Mouse (Mus musculus) midbrain, embryonic 12.5 days (tissue): Measurements from ENCODE around the gene Tapbp. TPM values are rescaled to one million over a fixed set of nuclear protein-coding genes. Genes with fewer than 3 reads are reported as not detected.

Experiments used
- ATAC-seq: fragments of 200-750 bp; cut with Nextera tagmentation; 2 replicates; pipeline ENCODE4 v1.8.0; 2017; ENCODE audit warnings: low read depth, moderate TSS enrichment, moderate library complexity; ENCODE audit not compliant: low FRiP score
- H3K27ac ChIP-seq: fragments of 300-500 bp; sonication (generic); replicated peaks from 2 replicates; pipeline ENCODE4 v1.5.1; 2016; ENCODE audit warnings: mild to moderate bottlenecking
- H3K27me3 ChIP-seq: fragments of 300-500 bp; sonication (generic); 2 replicates; pipeline ENCODE4 v1.6.1; 2016; ENCODE audit warnings: mild to moderate bottlenecking
- H3K36me3 ChIP-seq: fragments of 300-500 bp; sonication (generic); 2 replicates; pipeline ENCODE4 v1.6.1; 2016
- H3K4me1 ChIP-seq: fragments of 300-500 bp; sonication (generic); 2 replicates; pipeline ENCODE4 v1.6.1; 2016
- H3K4me2 ChIP-seq: fragments of 300-500 bp; sonication (generic); replicated peaks from 2 replicates; pipeline ENCODE4 v1.6.1; 2016; ENCODE audit warnings: mild to moderate bottlenecking, moderate library complexity
- H3K4me3 ChIP-seq: fragments of 300-500 bp; sonication (generic); 2 replicates; pipeline ENCODE4 v1.5.1; 2016; ENCODE audit warnings: mild to moderate bottlenecking
- H3K9ac ChIP-seq: fragments of 300-500 bp; sonication (generic); replicated peaks from 2 replicates; pipeline ENCODE4 v1.6.1; 2016; ENCODE audit warnings: mild to moderate bottlenecking, moderate library complexity
- H3K9me3 ChIP-seq: fragments of 300-500 bp; sonication (generic); 2 replicates; pipeline ENCODE4 v1.6.1; 2016; ENCODE audit warnings: mild to moderate bottlenecking
- WGBS: fragments of 180-500 bp; shearing (Covaris S2); methylation state at CpG from one replicate; pipeline ENCODE4 v1.1.7; 2016; 5-methylcytosine and 5-hydroxymethylcytosine counted together
- polyA plus RNA-seq: library from polyadenylated mRNA; unstranded; fragments of >200 nt; fragmentation: Nextera tagmentation; extraction: Ambion mirVana; gene quantifications from 2 replicates; pipeline ENCODE4 v1.2.1, GENCODE M21; 2016

The Tapbp gene
- polyA plus RNA-seq, 1 experiment from 2014 or later, result 21.9 TPM

DNA sequence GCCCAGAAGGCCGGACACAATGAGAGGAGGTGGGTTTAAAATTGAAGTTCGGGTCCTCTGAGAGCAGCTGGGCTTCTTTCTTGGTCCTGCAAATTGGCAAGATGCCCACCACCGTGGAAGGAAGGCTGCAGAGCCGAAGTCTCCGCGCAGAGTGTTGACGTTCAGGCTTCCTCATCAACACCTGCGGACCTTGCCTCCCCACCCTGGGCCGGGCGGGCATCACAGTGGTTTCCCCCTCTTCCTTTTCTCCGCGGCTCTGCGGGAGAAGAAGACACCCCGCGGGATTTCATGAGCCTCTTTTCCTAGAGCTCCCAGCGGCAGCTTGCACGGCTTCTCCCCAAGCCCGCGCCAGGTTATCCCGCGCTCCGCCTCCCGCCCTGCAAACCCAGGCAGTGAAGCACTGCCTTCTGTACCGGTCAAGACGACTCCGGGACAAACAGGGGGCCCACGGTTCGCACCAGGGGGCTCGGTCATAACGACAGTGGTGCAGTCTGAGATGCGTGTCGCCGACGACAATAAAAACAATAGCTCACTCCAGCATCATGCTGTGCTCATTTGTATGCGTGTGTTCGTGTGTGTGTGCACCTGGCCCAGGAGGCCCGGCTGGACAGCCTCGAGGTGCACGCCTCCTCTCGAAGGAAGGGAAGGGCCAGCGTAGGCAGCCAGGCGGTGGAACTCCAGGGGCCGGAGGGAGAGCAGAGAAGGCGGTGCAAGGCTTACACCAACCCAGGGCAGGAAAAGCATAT lies 7.2 kb upstream of the Tapbp start:
- H3K27me3 ChIP-seq, result no peaks in the 10 kb centered on the region
- H3K4me2 ChIP-seq, result peak overlapping the region; percentile 97
- H3K27ac ChIP-seq, result peak overlapping the region; percentile 86
- peak overlapping the region; percentile 72 for H3K9ac ChIP-seq
- peaks cover 24% of the 10 kb centered on the region for H3K36me3 ChIP-seq
- under 1% methylated on average over 44 of the region's 44 CpGs for WGBS
- peaks cover 27% of the 10 kb centered on the region for H3K4me1 ChIP-seq
- H3K4me3 ChIP-seq, result peak overlapping the region; percentile 81
- ATAC-seq, result no peak; the same call in 1 of the 2 replicates
- H3K9me3 ChIP-seq, result no peaks in the 10 kb centered on the region

- peak; percentile 96 for ATAC-seq
- Histone ChIP-seq H3K27me3 (no peaks in the 10 kb centered on the region), H3K9me3 (no peaks in the 10 kb centered on the region), H3K36me3 (peaks cover 31% of the 10 kb centered on the region), H3K27ac (peak within 1 kb of the TSS; percentile 86), H3K4me2 (peak within 1 kb of the TSS; percentile 97), H3K4me3 (peak within 1 kb of the TSS; percentile 81), H3K4me1 (peaks cover 27% of the 10 kb centered on the region), H3K9ac (peak within 1 kb of the TSS; percentile 88)
- under 1% methylated on average over 68 of the region's 68 CpGs for WGBS
These were observed 6.4 kb upstream of the Tapbp start, which contains the start of gene Daxx for GRCm38 (mm10) chr17:33909077-33909868. TSS of gene Daxx (plus strand) at chr17:33909414.

DNA sequence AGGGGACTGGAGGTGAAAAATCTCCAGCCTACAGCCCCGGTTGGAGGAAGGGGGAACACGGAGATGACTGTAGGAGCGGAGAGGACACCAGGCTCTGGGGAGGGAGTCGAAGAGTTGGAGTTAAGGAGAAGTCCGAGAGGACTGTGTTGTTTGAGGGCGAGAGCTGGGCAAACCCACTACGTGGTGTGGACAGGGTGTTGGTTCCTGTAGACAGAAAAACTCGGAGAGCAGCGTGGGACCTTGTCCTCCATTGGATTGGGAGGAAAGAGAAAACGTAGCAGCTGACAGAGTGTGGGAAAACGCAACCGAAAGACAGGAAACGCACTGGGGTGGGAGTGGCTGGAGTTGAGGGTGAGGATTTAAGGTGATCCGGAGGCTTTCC lies 5.8 kb upstream of the Tapbp start:
- Histone ChIP-seq H3K36me3 (peaks cover 37% of the 10 kb centered on the region), H3K9me3 (no peaks in the 10 kb centered on the region), H3K27me3 (no peaks in the 10 kb centered on the region), H3K4me1 (peaks cover 31% of the 10 kb centered on the region), H3K4me2 (peak overlapping the region; percentile 95), H3K27ac (peak overlapping the region; percentile 76), H3K4me3 (peak overlapping the region; percentile 81), H3K9ac (peak overlapping the region; percentile 88)
- no peak for ATAC-seq
- WGBS, result 0% methylated on average over 14 of the region's 14 CpGs

GRCm38 (mm10) chr17:33910346-33911051 lies 5.2 kb upstream of the Tapbp start:
- peaks cover 38% of the 10 kb centered on the region for H3K36me3 ChIP-seq
- peak overlapping the region; percentile 95 for H3K4me2 ChIP-seq
- WGBS, result 60% methylated on average over 11 of the region's 11 CpGs
- H3K9me3 ChIP-seq, result no peaks in the 10 kb centered on the region
- H3K4me3 ChIP-seq, result peak overlapping the region; percentile 81
- H3K4me1 ChIP-seq, result peaks cover 37% of the 10 kb centered on the region
- ATAC-seq, result no peak
- no peaks in the 10 kb centered on the region for H3K27me3 ChIP-seq
- H3K27ac ChIP-seq, result no peak overlapping the region
- peak overlapping the region; percentile 88 for H3K9ac ChIP-seq

- no peaks in the 10 kb centered on the region for H3K9me3 ChIP-seq
- no peak for ATAC-seq
- H3K4me3 ChIP-seq, result no peak overlapping the region
- no peaks in the 10 kb centered on the region for H3K27me3 ChIP-seq
- H3K9ac ChIP-seq, result no peak overlapping the region
- H3K4me2 ChIP-seq, result no peak overlapping the region
- peaks cover 38% of the 10 kb centered on the region for H3K36me3 ChIP-seq
- H3K27ac ChIP-seq, result no peak overlapping the region
- WGBS, result 91% methylated on average over 31 of the region's 31 CpGs
- peaks cover 38% of the 10 kb centered on the region for H3K4me1 ChIP-seq
These were observed 4.5 kb upstream of the Tapbp start for GRCm38 (mm10) chr17:33911052-33911812.

DNA sequence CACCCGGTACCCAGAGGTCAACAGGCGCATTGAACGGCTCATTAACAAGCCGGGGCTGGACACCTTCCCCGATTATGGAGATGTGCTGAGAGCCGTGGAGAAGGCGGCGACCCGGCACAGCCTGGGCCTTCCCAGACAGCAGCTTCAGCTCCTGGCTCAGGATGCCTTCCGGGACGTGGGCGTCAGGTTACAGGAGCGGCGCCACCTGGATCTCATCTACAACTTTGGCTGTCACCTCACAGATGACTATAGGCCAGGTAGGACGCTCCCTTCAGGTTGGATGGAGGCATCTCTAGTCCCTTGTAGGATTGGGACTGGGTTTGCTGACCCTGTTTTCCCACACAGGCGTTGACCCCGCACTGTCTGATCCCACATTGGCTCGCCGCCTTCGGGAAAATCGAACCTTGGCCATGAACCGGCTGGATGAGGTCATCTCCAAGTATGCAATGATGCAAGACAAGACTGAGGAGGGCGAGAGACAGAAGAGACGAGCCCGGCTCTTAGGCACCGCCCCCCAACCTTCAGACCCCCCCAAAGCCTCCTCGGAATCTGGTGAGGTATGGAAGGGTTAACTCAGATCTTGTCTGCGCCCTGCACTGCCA lies 3.8 kb upstream of the Tapbp start:
- no peaks in the 10 kb centered on the region for H3K27me3 ChIP-seq
- ATAC-seq, result no peak
- H3K4me1 ChIP-seq, result peaks cover 42% of the 10 kb centered on the region
- WGBS, result 91% methylated on average over 28 of the region's 28 CpGs
- H3K9me3 ChIP-seq, result no peaks in the 10 kb centered on the region
- H3K36me3 ChIP-seq, result peaks cover 38% of the 10 kb centered on the region
- H3K27ac ChIP-seq, result no peak overlapping the region
- H3K4me2 ChIP-seq, result no peak overlapping the region
- no peak overlapping the region for H3K4me3 ChIP-seq
- H3K9ac ChIP-seq, result no peak overlapping the region

- Histone ChIP-seq H3K4me1 (peaks cover 45% of the 10 kb centered on the region), H3K36me3 (peaks cover 50% of the 10 kb centered on the region), H3K9ac (no peak overlapping the region), H3K4me3 (no peak overlapping the region), H3K9me3 (no peaks in the 10 kb centered on the region), H3K4me2 (no peak overlapping the region), H3K27me3 (peaks cover 10% of the 10 kb centered on the region), H3K27ac (no peak overlapping the region)
- ATAC-seq, result no peak
- WGBS, result 91% methylated on average over 10 of the region's 10 CpGs
These were observed 2.4 kb upstream of the Tapbp start for GRCm38 (mm10) chr17:33913264-33913663.

DNA sequence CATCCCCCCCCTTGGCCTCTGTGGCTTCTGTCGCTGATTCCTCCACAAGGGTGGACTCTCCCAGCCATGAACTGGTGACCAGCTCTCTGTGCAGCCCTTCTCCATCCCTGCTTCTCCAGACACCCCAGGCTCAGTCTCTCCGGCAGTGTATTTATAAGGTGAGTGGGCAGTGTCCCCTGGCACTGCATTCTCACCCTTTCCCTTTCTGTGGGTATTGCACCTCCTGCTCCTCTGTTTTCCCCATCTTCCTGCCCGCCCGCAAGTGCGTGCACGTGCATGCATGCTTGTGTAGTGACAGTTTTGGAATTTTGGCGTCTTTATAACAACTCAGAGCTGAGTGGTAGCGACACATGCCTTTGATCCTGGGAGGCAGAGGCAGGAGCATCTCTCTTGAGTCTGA lies 1.8 kb upstream of the Tapbp start:
- peaks cover 43% of the 10 kb centered on the region for H3K4me1 ChIP-seq
- H3K9ac ChIP-seq, result no peak overlapping the region
- 0 out of 2 replicates have a peak overlapping the region, but pooled peaks have one; percentile 2 for H3K4me3 ChIP-seq
- no peaks in the 10 kb centered on the region for H3K9me3 ChIP-seq
- H3K36me3 ChIP-seq, result peaks cover 54% of the 10 kb centered on the region
- peaks cover 14% of the 10 kb centered on the region for H3K27me3 ChIP-seq
- no peak for ATAC-seq
- WGBS, result 94% methylated on average over 8 of the region's 8 CpGs
- no peak overlapping the region for H3K27ac ChIP-seq
- no peak overlapping the region for H3K4me2 ChIP-seq

DNA sequence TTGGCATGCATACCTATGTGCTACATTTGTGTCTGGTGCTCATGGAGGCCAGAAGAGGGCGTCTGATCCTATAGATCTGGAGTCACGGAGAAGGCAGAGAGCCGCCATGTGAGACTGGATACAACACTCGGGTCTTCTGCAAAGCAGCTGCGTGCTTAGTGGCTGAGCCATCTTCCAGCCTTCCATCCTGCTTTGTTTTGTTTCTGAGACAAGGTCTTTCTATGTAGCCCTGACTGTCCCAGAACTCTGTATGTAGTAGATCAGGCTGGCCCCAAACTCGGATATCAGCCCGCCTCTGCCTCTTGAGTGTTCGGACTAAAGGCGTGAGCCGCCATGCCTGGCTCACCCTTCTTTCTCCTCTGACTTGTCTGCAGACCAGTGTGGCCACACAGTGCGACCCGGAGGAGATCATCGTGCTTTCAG lies 719 bp upstream of the Tapbp start:
- peaks cover 54% of the 10 kb centered on the region for H3K36me3 ChIP-seq

GRCm38 (mm10) chr17:33916294-33916693 lies 595 bp downstream of the Tapbp start:
- Histone ChIP-seq H3K4me2 (peak overlapping the region; percentile 53), H3K4me1 (peaks cover 52% of the 10 kb centered on the region), H3K4me3 (peak overlapping the region; percentile 68), H3K27ac (peak overlapping the region; percentile 88), H3K9ac (peak overlapping the region; percentile 66), H3K36me3 (peaks cover 50% of the 10 kb centered on the region), H3K9me3 (no peaks in the 10 kb centered on the region), H3K27me3 (peaks cover 14% of the 10 kb centered on the region)
- under 1% methylated on average over 20 of the region's 20 CpGs for WGBS
- ATAC-seq, result peak; percentile 7

More for the DNA sequence above, 719 bp upstream of the Tapbp start:
- H3K9ac ChIP-seq, result 0 out of 2 replicates have a peak overlapping the region, but pooled peaks have one; percentile 28
- peaks cover 14% of the 10 kb centered on the region for H3K27me3 ChIP-seq
- peak overlapping the region; percentile 68; the same call in 1 of the 2 replicates for H3K4me3 ChIP-seq
- H3K4me1 ChIP-seq, result peaks cover 51% of the 10 kb centered on the region
- peak overlapping the region; percentile 53 for H3K4me2 ChIP-seq
- no peaks in the 10 kb centered on the region for H3K9me3 ChIP-seq
- WGBS, result 67% methylated on average over 13 of the region's 13 CpGs
- H3K27ac ChIP-seq, result peak overlapping the region; percentile 88
- ATAC-seq, result no peak
